Mouse (Mus musculus) cerebellum, postnatal 36 days (tissue): ENCODE measurements around the gene Ets1.

Experiments
- DNase-seq, 2 experiments: peaks; one replicate each; pipeline ENCODE4 v3.0.0; 2021 to 2022; ENCODE audit warnings: mixed read lengths in 2 of 2

The Ets1 gene

GRCm38 (mm10) chr9:32616516-32617429, 19.2 kb upstream of the Ets1 start:
- DNase-seq = no peak

DNA sequence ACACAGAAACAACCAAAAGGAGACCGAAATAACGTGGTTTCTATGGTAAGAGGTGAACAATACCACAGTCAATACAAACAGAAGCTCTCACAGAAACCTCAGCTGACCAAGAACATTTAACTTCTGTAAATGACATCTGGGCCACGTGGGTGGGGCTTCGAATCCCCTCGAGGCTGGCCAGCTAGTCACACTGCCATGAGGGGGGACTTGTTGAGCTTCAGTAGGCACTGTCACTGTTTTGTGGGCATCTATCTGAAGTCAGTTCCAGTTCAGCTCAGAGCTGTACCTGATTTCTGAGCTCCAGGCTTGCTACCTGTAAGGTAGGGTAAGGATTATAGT, 18.6 kb upstream of the Ets1 start:
- no peak for DNase-seq

DNA sequence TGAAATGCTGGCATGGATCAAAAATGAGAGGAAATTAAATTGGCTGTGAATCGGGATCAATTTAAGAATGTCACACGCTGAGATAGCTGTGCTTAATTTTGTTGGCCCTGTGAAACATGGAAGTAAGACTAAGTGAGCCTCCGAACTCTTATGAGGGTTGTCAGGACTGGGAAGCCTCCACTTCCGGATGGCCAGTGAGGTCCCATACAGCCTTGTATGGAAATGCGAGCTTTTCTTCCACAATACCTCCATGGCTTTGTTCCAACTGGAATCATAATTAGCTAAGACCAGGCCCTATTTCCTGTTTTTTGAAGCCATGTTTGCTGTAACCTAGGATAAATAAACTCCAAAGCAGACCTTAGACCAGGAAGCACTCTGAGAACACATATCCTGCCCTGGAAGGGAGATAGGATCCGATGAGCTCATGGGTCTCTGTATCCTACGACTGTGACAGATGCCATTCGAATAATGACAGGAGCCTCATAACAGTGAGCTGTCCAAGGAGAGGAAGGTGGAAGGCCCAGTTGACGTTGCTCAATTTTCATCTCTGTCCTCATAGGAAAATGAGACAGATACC, 17.4 kb upstream of the Ets1 start:
- DNase-seq = no peak

DNA sequence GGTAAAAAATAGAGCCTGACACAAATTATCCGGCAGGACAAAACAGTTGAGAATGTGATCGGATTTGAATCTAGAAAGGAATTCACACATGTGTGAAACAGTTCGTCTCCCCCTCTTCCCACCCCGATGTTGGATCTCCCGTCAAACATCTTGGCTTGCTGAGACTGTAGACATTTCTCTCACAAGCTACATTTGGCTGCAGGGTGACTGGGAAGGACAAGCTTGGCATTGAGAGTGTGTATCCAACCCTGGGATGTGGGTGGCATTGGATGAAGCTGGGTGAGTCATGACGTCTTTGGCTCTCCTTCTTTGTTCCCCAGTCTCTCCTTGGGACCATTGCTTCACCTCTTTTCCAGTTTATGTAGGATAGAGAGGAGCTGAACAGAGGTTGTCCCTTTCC, 16.4 kb upstream of the Ets1 start:
- DNase-seq = no peak

DNA sequence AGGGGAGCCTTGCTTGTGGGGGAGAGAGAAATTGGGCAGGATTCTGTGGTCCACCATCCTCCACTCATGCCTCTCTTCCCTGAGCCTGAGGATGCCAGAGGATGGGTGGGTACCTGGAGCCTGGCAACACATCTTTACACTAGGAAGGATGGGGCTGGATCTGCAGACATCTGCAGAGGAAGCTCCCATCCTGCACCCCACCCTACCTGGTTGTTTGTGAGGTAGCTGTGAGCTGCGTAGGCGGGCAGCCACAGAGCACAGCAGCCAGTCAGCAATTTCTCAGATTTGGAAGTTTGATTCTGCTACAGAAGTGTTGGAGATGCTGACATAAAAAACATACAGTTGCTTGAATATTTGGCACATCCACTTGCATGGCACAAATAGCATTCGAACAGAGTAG, 15.6 kb upstream of the Ets1 start:
- DNase-seq = no peak

GRCm38 (mm10) chr9:32629385-32629981, 6.5 kb upstream of the Ets1 start:
- DNase-seq = no peak

- peak in 1 of 2 experiments; percentile 9 for DNase-seq
Observed at GRCm38 (mm10) chr9:32631341-32631740, 4.7 kb upstream of the Ets1 start.

DNA sequence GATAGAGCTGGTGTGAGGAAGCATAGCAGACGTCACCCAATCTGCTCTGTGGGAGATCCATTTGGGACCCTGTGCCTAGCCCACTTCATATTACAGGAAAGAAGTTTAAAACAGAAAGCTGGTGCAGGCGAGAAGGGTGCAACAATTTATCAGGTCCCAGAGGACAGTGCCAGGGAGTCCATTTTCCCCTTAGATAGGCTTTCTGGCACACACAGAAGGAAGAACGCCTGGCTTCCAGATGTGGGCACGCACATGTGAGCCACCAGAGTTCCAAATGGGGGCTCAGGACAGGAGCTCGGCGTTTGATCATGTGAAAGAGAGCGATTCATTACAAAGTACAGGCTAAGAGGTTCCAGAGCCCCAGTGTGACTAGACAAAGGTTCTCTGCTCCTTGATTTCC, 3.8 kb upstream of the Ets1 start:
- no peak for DNase-seq

DNA sequence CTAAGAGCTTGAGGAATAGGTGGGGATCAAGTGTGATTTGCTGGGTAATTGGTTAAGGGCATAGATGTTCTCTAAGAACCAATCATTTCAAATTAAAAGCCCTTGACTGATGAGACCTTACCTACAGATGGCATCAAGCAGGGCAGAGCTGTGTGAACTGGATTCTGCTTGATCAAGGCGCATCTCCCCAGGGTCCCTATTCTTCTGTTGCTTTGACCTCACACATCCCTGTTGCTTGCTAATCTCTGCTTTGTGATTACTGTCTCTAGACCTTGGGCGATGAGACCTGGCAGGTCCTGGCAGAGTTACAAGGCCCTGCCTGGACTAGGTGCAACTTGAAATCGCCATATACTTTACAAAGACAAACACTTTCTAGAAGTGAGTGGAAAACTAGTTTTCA, 9.0 kb downstream of the Ets1 start:
- no peak for DNase-seq

- no peak for DNase-seq
Observed at GRCm38 (mm10) chr9:32645475-32645874, 9.5 kb downstream of the Ets1 start.

- no peak for DNase-seq
Observed at GRCm38 (mm10) chr9:32646539-32647258, 10.7 kb downstream of the Ets1 start.

GRCm38 (mm10) chr9:32647506-32648250, 11.7 kb downstream of the Ets1 start:
- DNase-seq = no peak

- DNase-seq = no peak
Observed at GRCm38 (mm10) chr9:32648286-32648685, 12.3 kb downstream of the Ets1 start.

GRCm38 (mm10) chr9:32650738-32651137, 14.7 kb downstream of the Ets1 start:
- no peak for DNase-seq

DNA sequence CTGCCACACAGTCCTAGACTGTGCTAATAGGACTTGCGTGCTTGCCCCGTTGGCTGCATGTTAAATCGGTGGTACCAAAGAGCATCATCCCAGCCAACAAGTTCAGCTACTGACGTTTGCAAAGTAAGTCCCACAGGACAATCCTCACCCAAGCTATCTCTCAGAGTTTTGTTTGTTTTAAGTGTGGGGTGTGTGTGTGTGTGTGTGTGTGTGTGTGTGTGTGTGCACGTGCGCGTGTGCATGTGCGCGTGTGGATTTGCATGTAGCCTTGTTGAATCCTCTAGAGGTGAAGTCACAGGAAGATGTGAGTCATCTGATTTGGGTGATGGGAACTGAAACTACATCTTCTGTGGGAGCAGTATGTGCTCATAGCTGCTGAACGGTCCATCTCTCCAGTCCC, 16.1 kb downstream of the Ets1 start:
- no peak for DNase-seq

DNA sequence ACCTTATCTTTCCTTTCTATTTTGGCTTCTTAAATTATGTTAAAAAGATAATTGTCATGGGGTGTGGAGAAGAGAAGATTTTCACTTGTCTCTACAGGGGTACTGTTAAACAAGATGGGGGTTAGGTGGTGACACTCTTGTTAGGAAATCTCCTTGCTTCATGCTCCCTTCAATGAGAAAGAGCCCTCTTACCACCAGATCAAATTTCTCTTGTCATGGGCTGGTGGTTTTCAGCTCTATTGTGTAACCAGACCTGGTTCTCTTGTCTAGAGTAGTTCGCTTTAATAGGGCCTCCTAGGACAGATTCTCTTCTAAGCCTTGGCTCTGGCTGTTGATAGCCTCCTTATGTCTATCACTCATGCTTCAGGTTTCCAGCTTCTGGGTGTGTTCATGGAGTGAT, 18.3 kb downstream of the Ets1 start:
- no peak for DNase-seq

- no peak for DNase-seq
Observed at GRCm38 (mm10) chr9:32656351-32656844, 20.4 kb downstream of the Ets1 start.

GRCm38 (mm10) chr9:32657124-32657523, 21.1 kb downstream of the Ets1 start:
- DNase-seq = no peak

- no peak for DNase-seq
Observed at GRCm38 (mm10) chr9:32660406-32660960, 24.5 kb downstream of the Ets1 start.

DNA sequence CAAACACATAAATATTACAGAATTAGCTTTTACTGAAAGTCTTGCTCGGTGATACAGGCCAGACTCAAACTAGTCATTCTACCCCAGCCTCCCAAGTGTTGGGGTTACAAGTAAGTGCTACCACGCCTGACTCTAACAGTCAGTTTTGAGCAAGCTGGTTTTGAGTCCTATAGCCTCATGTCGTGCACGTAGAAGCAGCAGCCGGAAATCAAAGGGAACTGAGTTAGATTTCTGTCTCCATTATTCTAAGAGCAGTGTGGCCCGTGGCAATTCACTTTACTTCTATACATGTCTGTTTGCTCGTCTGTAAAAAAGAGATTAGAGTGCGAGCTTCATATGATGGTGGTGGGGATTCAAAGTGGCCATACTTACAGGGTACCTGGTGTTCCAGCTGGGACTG, 25.1 kb downstream of the Ets1 start:
- DNase-seq = no peak

DNA sequence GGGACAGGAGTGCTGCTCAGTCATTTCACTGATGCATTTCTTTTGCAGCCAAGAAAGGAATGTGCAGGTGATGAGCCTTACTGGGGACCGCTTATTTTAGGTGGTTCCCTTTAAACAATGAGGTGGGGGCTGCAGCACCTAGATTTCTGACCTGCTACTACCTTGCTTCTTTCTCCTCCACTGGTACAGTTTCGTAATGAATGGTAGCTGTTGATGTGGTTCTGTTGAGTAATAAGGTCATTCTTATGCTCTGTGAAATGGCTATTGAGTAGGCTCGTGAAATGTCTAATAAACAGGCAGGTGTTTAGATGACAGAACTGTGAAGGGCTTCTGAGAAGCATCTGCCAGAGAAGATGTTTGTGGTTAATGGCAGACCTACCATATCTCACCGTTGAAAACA, 25.5 kb downstream of the Ets1 start:
- DNase-seq = no peak
